Mouse (Mus musculus) myocyte (in vitro differentiated cells): ENCODE measurements around the gene Tfb1m. TPM values are rescaled to one million over a fixed set of nuclear protein-coding genes. Genes with fewer than 3 reads are reported as not detected.

Experiments
- H3K27me3 ChIP-seq: one replicate; pipeline ENCODE4 v1.6.1; 2011; ENCODE audit not compliant: control insufficient read depth, insufficient read depth, insufficient read length
- H3K36me3 ChIP-seq: one replicate; pipeline ENCODE4 v1.6.1; 2011; ENCODE audit not compliant: control insufficient read depth, insufficient read depth
- H3K4me2 ChIP-seq: one replicate; pipeline ENCODE4 v1.6.1; 2011; ENCODE audit warnings: low read depth, control low read depth
- H3K4me3 ChIP-seq: one replicate; pipeline ENCODE4 v1.5.1; 2011; ENCODE audit warnings: mild to moderate bottlenecking, control low read depth, moderate library complexity
- H3K79me2 ChIP-seq: one replicate; pipeline ENCODE4 v1.6.1; 2011; ENCODE audit not compliant: control insufficient read depth, insufficient read depth
- H3ac ChIP-seq: one replicate; pipeline ENCODE4 v1.6.1; 2011; ENCODE audit not compliant: control insufficient read depth, insufficient read length
- CEBPB ChIP-seq: IDR thresholded peaks from 2 replicates; pipeline ENCODE4 v1.6.1; 2011; ENCODE audit warnings: mild to moderate bottlenecking, moderate library complexity; ENCODE audit not compliant: poor library complexity, insufficient read depth, severe bottlenecking
- E2F4 ChIP-seq: IDR thresholded peaks from one replicate; pipeline ENCODE4 v1.6.1; 2011; ENCODE audit warnings: mild to moderate bottlenecking, control low read depth, moderate library complexity; ENCODE audit not compliant: insufficient read depth
- MAX ChIP-seq: IDR thresholded peaks from one replicate; pipeline ENCODE4 v1.6.1; 2011; ENCODE audit warnings: low read depth, mild to moderate bottlenecking, control low read depth
- MYOD1 ChIP-seq, 3 experiments: IDR thresholded peaks; one replicate each; pipeline ENCODE4 v1.6.1; 2011; ENCODE audit warnings: control low read depth in 2 of 3, low read depth in 2 of 3, mild to moderate bottlenecking in 2 of 3, moderate library complexity in 1 of 3; ENCODE audit not compliant: insufficient read length in 2 of 3, control insufficient read depth in 1 of 3
- MYOG ChIP-seq, 3 experiments: IDR thresholded peaks; one replicate each; pipeline ENCODE4 v1.6.1; 2011; ENCODE audit warnings: control low read depth in 2 of 3, low read depth in 2 of 3, mild to moderate bottlenecking in 2 of 3; ENCODE audit not compliant: insufficient read length in 2 of 3, control insufficient read depth in 1 of 3, insufficient read depth in 1 of 3
- POLR2A ChIP-seq: IDR thresholded peaks from one replicate; pipeline ENCODE4 v1.6.1; 2011; ENCODE audit warnings: low read depth, mild to moderate bottlenecking, control low read depth, moderate library complexity; ENCODE audit not compliant: insufficient read length
- POLR2AphosphoS2 ChIP-seq: IDR thresholded peaks from one replicate; pipeline ENCODE4 v1.6.1; 2011; ENCODE audit warnings: low read depth, control low read depth; ENCODE audit not compliant: insufficient read length
- REST ChIP-seq: IDR thresholded peaks from one replicate; pipeline ENCODE4 v1.6.1; 2011; ENCODE audit warnings: mild to moderate bottlenecking, control low read depth, moderate library complexity; ENCODE audit not compliant: insufficient read depth, insufficient read length
- SRF ChIP-seq: IDR thresholded peaks from one replicate; pipeline ENCODE4 v1.6.1; 2011; ENCODE audit warnings: low read depth; ENCODE audit not compliant: control insufficient read depth, insufficient read length
- TCF12 ChIP-seq: IDR thresholded peaks from one replicate; pipeline ENCODE4 v1.6.1; 2011; ENCODE audit warnings: mild to moderate bottlenecking, control low read depth; ENCODE audit not compliant: poor library complexity, insufficient read depth, severe bottlenecking
- TCF3 ChIP-seq: IDR thresholded peaks from one replicate; pipeline ENCODE4 v1.6.1; 2011; ENCODE audit warnings: low read depth, control low read depth; ENCODE audit not compliant: insufficient read length
- USF1 ChIP-seq: IDR thresholded peaks from one replicate; pipeline ENCODE4 v1.6.1; 2011; ENCODE audit warnings: low read depth, mild to moderate bottlenecking, control low read depth, moderate library complexity
- polyA plus RNA-seq: library from polyadenylated mRNA; unstranded; fragments of >200 nt; fragmentation: generic; extraction: Trizol; gene quantifications from one replicate; pipeline ENCODE4 v1.2.1, GENCODE M21; 2012; ENCODE audit warnings: missing spikeins

The Tfb1m gene
- polyA plus RNA-seq, 1 experiment = 9.3 TPM

GRCm38 (mm10) chr17:3483091-3483490 lies 74.5 kb downstream of the Tfb1m start:
- no peaks in the 10 kb centered on the region for H3K79me2 ChIP-seq
- H3K36me3 ChIP-seq = peaks cover 17% of the 10 kb centered on the region
- TF ChIP-seq MYOG (IDR thresholded peaks at IDR 0.05; ENCODE audit: control insufficient read depth in 1 of 3, insufficient read depth in 1 of 3, insufficient read length in 2 of 3, low read depth in 2 of 3) (no peak), SRF (no peak), TCF12 (no peak), CEBPB (no peak), MAX (no peak), REST (no peak), MYOD1 (IDR thresholded peaks at IDR 0.05; ENCODE audit: control insufficient read depth in 1 of 3, insufficient read length in 2 of 3, low read depth in 2 of 3) (no peak), USF1 (no peak), POLR2AphosphoS2 (no peak), POLR2A (no peak), E2F4 (no peak), TCF3 (no peak)
- no peak overlapping the region for H3K4me2 ChIP-seq
- H3K4me3 ChIP-seq = no peak overlapping the region
- H3K27me3 ChIP-seq = no peaks in the 10 kb centered on the region
- no peak overlapping the region for H3ac ChIP-seq

- H3K79me2 ChIP-seq = no peaks in the 10 kb centered on the region
- no peak overlapping the region for H3K4me3 ChIP-seq
- peaks cover 26% of the 10 kb centered on the region for H3K36me3 ChIP-seq
- TF ChIP-seq MAX (no peak), SRF (no peak), MYOG (IDR thresholded peaks at IDR 0.05; ENCODE audit: control insufficient read depth in 1 of 3, insufficient read depth in 1 of 3, insufficient read length in 2 of 3, low read depth in 2 of 3) (no peak), E2F4 (no peak), REST (no peak)
- no peaks in the 10 kb centered on the region for H3K27me3 ChIP-seq
- no peak overlapping the region for H3ac ChIP-seq
- H3K4me2 ChIP-seq = no peak overlapping the region
Measured at GRCm38 (mm10) chr17:3481576-3482575, 75.7 kb downstream of the Tfb1m start.

- H3ac ChIP-seq = no peak overlapping the region
- no peaks in the 10 kb centered on the region for H3K27me3 ChIP-seq
- no peak overlapping the region for H3K4me2 ChIP-seq
- H3K36me3 ChIP-seq = peaks cover 26% of the 10 kb centered on the region
- H3K79me2 ChIP-seq = no peaks in the 10 kb centered on the region
- H3K4me3 ChIP-seq = no peak overlapping the region
- TF ChIP-seq CEBPB = no peak
- TF ChIP-seq MAX = no peak
- TF ChIP-seq E2F4 = no peak
- no peak for TF ChIP-seq POLR2AphosphoS2
- no peak for TF ChIP-seq MYOD1 (IDR thresholded peaks at IDR 0.05; ENCODE audit: control insufficient read depth in 1 of 3, insufficient read length in 2 of 3, low read depth in 2 of 3)
- TF ChIP-seq TCF3 = no peak
- no peak for TF ChIP-seq TCF12
- TF ChIP-seq POLR2A = no peak
- TF ChIP-seq SRF = no peak
- TF ChIP-seq USF1 = no peak
- no peak for TF ChIP-seq REST
- no peak for TF ChIP-seq MYOG (IDR thresholded peaks at IDR 0.05; ENCODE audit: control insufficient read depth in 1 of 3, insufficient read depth in 1 of 3, insufficient read length in 2 of 3, low read depth in 2 of 3)
Measured at GRCm38 (mm10) chr17:3476546-3476945, 81.0 kb downstream of the Tfb1m start.

GRCm38 (mm10) chr17:3472018-3472417 lies 85.6 kb downstream of the Tfb1m start:
- no peak overlapping the region for H3ac ChIP-seq
- TF ChIP-seq MYOG (IDR thresholded peaks at IDR 0.05; ENCODE audit: control insufficient read depth in 1 of 3, insufficient read depth in 1 of 3, insufficient read length in 2 of 3, low read depth in 2 of 3) (no peak), TCF3 (no peak), E2F4 (no peak), TCF12 (no peak), SRF (no peak), CEBPB (no peak), MYOD1 (IDR thresholded peaks at IDR 0.05; ENCODE audit: control insufficient read depth in 1 of 3, insufficient read length in 2 of 3, low read depth in 2 of 3) (no peak)
- H3K79me2 ChIP-seq = no peaks in the 10 kb centered on the region
- peaks cover 9% of the 10 kb centered on the region for H3K36me3 ChIP-seq
- no peak overlapping the region for H3K4me3 ChIP-seq
- no peaks in the 10 kb centered on the region for H3K27me3 ChIP-seq
- no peak overlapping the region for H3K4me2 ChIP-seq

Other genes with a start within 250 kb of the Tfb1m start
- gene Tiam2, start 231.2 kb downstream of the Tfb1m start, polyA plus RNA-seq = 7.8 TPM
- gene Cldn20, start 25.2 kb downstream of the Tfb1m start, polyA plus RNA-seq = 0.19 TPM
- gene Nox3, start 138.5 kb upstream of the Tfb1m start, polyA plus RNA-seq = not detected